Mouse (Mus musculus) testis, adult 2 months (tissue): ENCODE results near the gene Gm826. TPM values are rescaled to one million over a fixed set of nuclear protein-coding genes. Genes with fewer than 3 reads are reported as not detected.

Experiments
- H3K27ac ChIP-seq: fragments of 200-500 bp; 2 replicates; pipeline ENCODE4 v1.5.1; 2012; ENCODE audit warnings: low read depth, low read length; ENCODE audit not compliant: control insufficient read depth, insufficient read depth
- H3K27me3 ChIP-seq: fragments of 200-500 bp; 2 replicates; pipeline ENCODE4 v1.6.1; 2012; ENCODE audit warnings: mild to moderate bottlenecking, low read length, moderate library complexity; ENCODE audit not compliant: control insufficient read depth, insufficient read depth
- H3K36me3 ChIP-seq: fragments of 200-500 bp; 2 replicates; pipeline ENCODE4 v1.6.1; 2012; ENCODE audit warnings: mild to moderate bottlenecking, low read length; ENCODE audit not compliant: control insufficient read depth, insufficient read depth
- H3K4me1 ChIP-seq: fragments of 200-500 bp; 2 replicates; pipeline ENCODE4 v1.6.1; 2012; ENCODE audit warnings: low read length; ENCODE audit not compliant: control insufficient read depth, insufficient read depth
- H3K4me3 ChIP-seq: fragments of 200-500 bp; 2 replicates; pipeline ENCODE4 v1.5.1; 2012; ENCODE audit warnings: low read depth, mild to moderate bottlenecking, low read length, moderate library complexity, mixed read lengths; ENCODE audit not compliant: control insufficient read depth
- CTCF ChIP-seq: fragments of 200-500 bp; IDR thresholded peaks from 2 replicates; pipeline ENCODE4 v1.5.1; 2012; ENCODE audit warnings: low read depth, mild to moderate bottlenecking, inconsistent platforms, low read length, moderate library complexity; ENCODE audit not compliant: control insufficient read depth, insufficient read depth, insufficient replicate concordance
- POLR2A ChIP-seq: fragments of 200-500 bp; IDR thresholded peaks from 2 replicates; pipeline ENCODE4 v1.6.1; 2012; ENCODE audit warnings: low read depth, mild to moderate bottlenecking, inconsistent platforms, low read length, moderate library complexity; ENCODE audit not compliant: control insufficient read depth
- polyA plus RNA-seq: library from polyadenylated mRNA; depleted of rRNA; stranded (reverse); fragments of >200 nt; gene quantifications from 2 replicates; pipeline ENCODE4 v1.2.3, GENCODE M21; 2012

The Gm826 gene
- polyA plus RNA-seq, 1 experiment, result 0.31 TPM

DNA sequence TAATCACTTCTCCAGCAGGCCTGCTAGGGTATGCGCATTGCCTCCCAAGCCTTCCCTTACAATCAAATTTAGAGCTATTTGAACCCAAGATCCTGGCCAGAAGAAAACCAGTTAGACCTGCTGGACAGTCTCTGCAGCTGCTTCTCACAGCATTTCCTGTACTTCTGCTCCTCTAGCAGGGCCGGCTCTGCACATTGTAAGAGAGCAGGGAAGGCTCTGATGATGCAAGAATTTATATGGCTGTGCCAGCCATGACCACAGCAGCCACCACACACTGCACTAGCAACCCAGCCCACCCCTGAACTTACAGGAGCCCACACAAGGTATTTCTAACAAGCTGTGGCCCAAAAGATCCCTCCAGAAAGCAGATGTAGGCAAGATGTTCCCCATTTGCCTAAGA, 19.6 kb upstream of the Gm826 start:
- Histone ChIP-seq H3K4me1 (peaks cover 2% of the 10 kb centered on the region; the same call in 1 of the 2 replicates), H3K4me3 (no peak overlapping the region), H3K27me3 (no peaks in the 10 kb centered on the region), H3K36me3 (no peaks in the 10 kb centered on the region), H3K27ac (no peak overlapping the region)
- no peak for TF ChIP-seq POLR2A
- TF ChIP-seq CTCF, result no peak

- H3K27me3 ChIP-seq, result no peaks in the 10 kb centered on the region
- no peak overlapping the region; the same call in 1 of the 2 replicates for H3K27ac ChIP-seq
- TF ChIP-seq POLR2A (no peak), CTCF (no peak)
- H3K4me1 ChIP-seq, result peaks cover 2% of the 10 kb centered on the region; the same call in 1 of the 2 replicates
- no peak overlapping the region for H3K4me3 ChIP-seq
- no peaks in the 10 kb centered on the region for H3K36me3 ChIP-seq
Observed at GRCm38 (mm10) chr2:160351038-160351574, 17.1 kb upstream of the Gm826 start.

DNA sequence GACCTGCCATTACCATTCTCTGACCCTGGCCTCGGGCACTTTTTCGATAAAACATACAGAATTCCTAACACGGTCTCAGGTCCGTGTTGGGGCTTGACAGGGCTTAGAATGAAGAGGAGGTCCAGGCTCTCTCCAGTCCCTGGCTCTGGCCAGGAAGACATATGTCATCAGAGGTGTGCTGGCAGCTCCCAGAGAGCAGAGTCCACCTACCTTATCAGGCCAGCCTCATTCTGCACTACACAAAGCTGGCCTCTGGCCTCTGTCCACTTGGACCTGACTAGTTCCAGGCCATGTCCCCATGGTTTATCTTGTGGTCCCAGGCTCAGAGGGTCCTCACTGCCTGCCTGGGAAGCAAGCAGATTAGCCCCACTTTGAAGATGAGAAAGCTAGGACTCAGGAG, 15.6 kb upstream of the Gm826 start:
- TF ChIP-seq CTCF (no peak), POLR2A (no peak)
- Histone ChIP-seq H3K36me3 (no peaks in the 10 kb centered on the region), H3K4me3 (no peak overlapping the region), H3K4me1 (peaks cover 2% of the 10 kb centered on the region; the same call in 1 of the 2 replicates), H3K27me3 (no peaks in the 10 kb centered on the region), H3K27ac (no peak overlapping the region)

DNA sequence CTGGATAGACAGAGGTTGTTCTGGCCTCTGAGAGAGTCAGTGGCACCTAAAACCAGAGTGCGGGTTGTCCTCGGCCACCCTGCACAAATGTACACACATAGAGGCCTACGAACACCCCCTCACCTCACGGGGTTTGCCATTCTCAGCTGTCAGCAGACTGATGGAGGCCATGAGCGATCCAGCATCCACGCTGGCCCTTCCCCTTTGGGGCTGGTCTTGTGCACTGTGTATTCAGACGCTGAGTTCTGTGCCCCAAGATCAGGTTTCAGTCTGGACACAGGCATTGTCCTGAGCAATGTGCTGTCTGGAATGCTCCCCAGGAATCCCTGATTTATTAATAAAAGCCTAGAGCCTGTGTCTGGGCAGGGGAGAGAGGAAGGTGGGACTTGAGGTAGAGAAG, 14.8 kb upstream of the Gm826 start:
- TF ChIP-seq POLR2A (no peak), CTCF (no peak)
- Histone ChIP-seq H3K27me3 (no peaks in the 10 kb centered on the region), H3K4me3 (no peak overlapping the region), H3K27ac (no peak overlapping the region), H3K36me3 (no peaks in the 10 kb centered on the region), H3K4me1 (peaks cover 2% of the 10 kb centered on the region; the same call in 1 of the 2 replicates)

GRCm38 (mm10) chr2:160348072-160348604, 14.2 kb upstream of the Gm826 start:
- peaks cover 2% of the 10 kb centered on the region; the same call in 1 of the 2 replicates for H3K4me1 ChIP-seq
- no peak for TF ChIP-seq POLR2A
- no peak for TF ChIP-seq CTCF
- H3K4me3 ChIP-seq, result no peak overlapping the region
- H3K27me3 ChIP-seq, result no peaks in the 10 kb centered on the region
- H3K27ac ChIP-seq, result no peak overlapping the region
- no peaks in the 10 kb centered on the region for H3K36me3 ChIP-seq

DNA sequence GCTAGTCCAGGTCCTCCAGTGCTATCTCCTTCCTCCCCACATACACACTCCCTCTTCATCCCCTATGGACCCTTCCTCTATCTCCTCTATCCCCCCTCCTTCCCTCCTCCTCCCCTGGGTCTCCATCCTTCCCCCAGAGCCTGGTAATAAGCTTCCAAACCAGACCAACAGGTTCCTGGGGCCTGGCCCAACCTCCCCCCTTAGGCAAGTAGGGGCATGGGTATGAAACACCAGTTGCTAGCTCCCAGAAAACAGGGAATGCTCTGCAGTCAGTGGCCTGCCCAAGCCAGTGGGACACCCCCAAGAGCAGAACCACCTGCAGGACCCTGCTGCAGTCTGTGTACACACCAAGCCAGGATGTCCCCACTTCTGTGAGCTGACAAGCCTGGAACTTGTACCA, 11.7 kb upstream of the Gm826 start:
- Histone ChIP-seq H3K27ac (no peak overlapping the region), H3K4me1 (no peaks in the 10 kb centered on the region), H3K36me3 (no peaks in the 10 kb centered on the region), H3K4me3 (no peak overlapping the region), H3K27me3 (no peaks in the 10 kb centered on the region)
- TF ChIP-seq CTCF (no peak), POLR2A (no peak)

DNA sequence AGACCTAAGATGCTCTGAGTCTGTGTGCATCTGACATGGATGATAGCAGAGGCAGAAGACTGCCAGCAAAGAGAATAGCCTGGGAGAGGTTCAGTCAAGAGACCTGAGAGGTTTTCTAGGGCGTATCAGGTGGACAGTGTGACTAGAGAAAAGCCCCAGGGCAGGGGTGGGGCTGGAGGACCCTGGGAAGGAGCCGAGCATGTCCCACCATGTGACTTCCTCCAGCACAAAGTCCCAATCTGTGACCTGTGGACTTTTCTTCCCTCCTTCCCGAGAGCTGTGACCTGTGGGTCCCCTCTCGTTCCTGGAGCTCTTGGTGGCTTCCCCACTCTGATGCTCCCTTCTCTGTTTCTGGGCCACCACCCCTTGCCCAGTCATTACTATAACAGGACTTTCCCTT, 6.2 kb upstream of the Gm826 start:
- Histone ChIP-seq H3K36me3 (no peaks in the 10 kb centered on the region), H3K27me3 (no peaks in the 10 kb centered on the region), H3K27ac (no peak overlapping the region), H3K4me1 (no peaks in the 10 kb centered on the region), H3K4me3 (no peak overlapping the region)
- TF ChIP-seq POLR2A (no peak), CTCF (no peak)

DNA sequence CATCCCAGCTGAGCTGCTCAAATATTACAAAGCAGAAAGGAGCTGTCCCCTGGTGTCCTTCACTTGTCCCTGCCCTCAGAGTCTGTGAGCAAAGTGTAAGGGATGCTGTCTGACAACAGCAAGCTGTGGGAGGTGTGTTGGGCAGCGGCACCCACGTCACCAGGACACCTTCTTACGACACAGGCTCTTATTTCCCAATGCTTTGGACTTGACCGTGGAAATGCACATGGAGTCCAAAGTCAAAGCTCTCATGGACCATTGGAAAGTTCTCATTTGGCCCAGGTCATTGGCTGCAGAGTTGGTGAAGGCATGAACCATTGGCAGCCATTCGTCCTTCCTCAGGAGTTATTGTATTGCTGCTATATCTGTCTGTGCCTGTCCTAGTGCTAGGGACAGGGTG, 5.6 kb upstream of the Gm826 start:
- H3K27me3 ChIP-seq, result no peaks in the 10 kb centered on the region
- TF ChIP-seq CTCF (no peak), POLR2A (no peak)
- no peaks in the 10 kb centered on the region for H3K36me3 ChIP-seq
- H3K27ac ChIP-seq, result no peak overlapping the region
- no peak overlapping the region for H3K4me3 ChIP-seq
- H3K4me1 ChIP-seq, result no peaks in the 10 kb centered on the region
